Mouse (Mus musculus) telencephalon, adult 2 months (tissue): Measurements from ENCODE around the gene Copa.

Source experiments
- DNase-seq: peaks from one replicate; pipeline ENCODE4 v3.0.0-alpha.2; 2011; ENCODE audit warnings: low read depth, low spot score

Copa gene

GRCm38 (mm10) chr1:172082101-172082898 is at the start of gene Copa, which contains the start of gene Ncstn:
Gene Copa, plus strand, starts transcription at chr1:172082529.
Gene Ncstn, minus strand, starts transcription at chr1:172082795.
- peak; percentile 95 for DNase-seq

- DNase-seq, result no peak
Measured at GRCm38 (mm10) chr1:172046410-172046809, 35.9 kb upstream of the Copa start.

GRCm38 (mm10) chr1:172046938-172047337 is 35.4 kb upstream of the Copa start:
- no peak for DNase-seq

GRCm38 (mm10) chr1:172048241-172048734 is 34.0 kb upstream of the Copa start:
- DNase-seq, result no peak

GRCm38 (mm10) chr1:172049131-172049782 is 33.1 kb upstream of the Copa start:
- DNase-seq, result no peak

- DNase-seq, result no peak
Measured at GRCm38 (mm10) chr1:172052766-172053279, 29.5 kb upstream of the Copa start.

- DNase-seq, result no peak
Measured at GRCm38 (mm10) chr1:172053541-172054440, 28.5 kb upstream of the Copa start.

GRCm38 (mm10) chr1:172056251-172056650 is 26.1 kb upstream of the Copa start:
- DNase-seq, result peak; percentile 44

GRCm38 (mm10) chr1:172057491-172057921 is 24.8 kb upstream of the Copa start, which contains the start of gene Nhlh1:
Gene Nhlh1, minus strand, starts transcription at chr1:172057573.
- no peak for DNase-seq

- no peak for DNase-seq
Measured at GRCm38 (mm10) chr1:172058321-172058720, 24.0 kb upstream of the Copa start.

- DNase-seq, result no peak
Measured at GRCm38 (mm10) chr1:172058874-172059273, 23.5 kb upstream of the Copa start.

- DNase-seq, result no peak
Measured at GRCm38 (mm10) chr1:172060659-172061058, 21.7 kb upstream of the Copa start.

- DNase-seq, result no peak
Measured at GRCm38 (mm10) chr1:172061217-172061616, 21.1 kb upstream of the Copa start.

GRCm38 (mm10) chr1:172062101-172062500 is 20.2 kb upstream of the Copa start:
- no peak for DNase-seq

GRCm38 (mm10) chr1:172063291-172064023 is 18.9 kb upstream of the Copa start:
- DNase-seq, result no peak

- DNase-seq, result no peak
Measured at GRCm38 (mm10) chr1:172064613-172065141, 17.7 kb upstream of the Copa start.

GRCm38 (mm10) chr1:172070227-172070626 is 12.1 kb upstream of the Copa start:
- no peak for DNase-seq

- no peak for DNase-seq
Measured at GRCm38 (mm10) chr1:172071556-172071955, 10.8 kb upstream of the Copa start.

- DNase-seq, result no peak
Measured at GRCm38 (mm10) chr1:172072604-172073003, 9.7 kb upstream of the Copa start.

GRCm38 (mm10) chr1:172077981-172078380 is 4.3 kb upstream of the Copa start:
- DNase-seq, result no peak
